Mouse (Mus musculus): ENCODE measurements at regions not wholly inside any gene's neighbourhood (a gene's known extent, or its start where the extent isn't known, plus 50 kb on each side); places are given as distances from the start of the nearest gene placed in this dataset.
"Not testable (repeated sequence)": the region's sequence is repeated elsewhere in the genome, so short reads cannot be mapped to it uniquely, and the experiment has no call there.

GRCm38 (mm10) chr2:78291665-78292064 lies 345.5 kb upstream of the Cwc22 start:
- no peak for ATAC-seq (replicated peaks; ENCODE audit: low FRiP score, low TSS enrichment, poor library complexity, severe bottlenecking)

GRCm38 (mm10) chr2:78284806-78285205 lies 338.6 kb upstream of the Cwc22 start:
- ATAC-seq (replicated peaks; ENCODE audit: low FRiP score, low TSS enrichment, poor library complexity, severe bottlenecking) = no peak

- no peak for ATAC-seq (replicated peaks; ENCODE audit: low FRiP score, low TSS enrichment, poor library complexity, severe bottlenecking)
Measured at GRCm38 (mm10) chr2:78283605-78284004, 337.4 kb upstream of the Cwc22 start.

GRCm38 (mm10) chr2:78281846-78282245 lies 335.7 kb upstream of the Cwc22 start:
- not testable (repeated sequence) for ATAC-seq (replicated peaks; ENCODE audit: low FRiP score, low TSS enrichment, poor library complexity, severe bottlenecking)

GRCm38 (mm10) chr2:78280219-78280915 lies 334.2 kb upstream of the Cwc22 start:
- no peak for ATAC-seq (replicated peaks; ENCODE audit: low FRiP score, low TSS enrichment, poor library complexity, severe bottlenecking)

GRCm38 (mm10) chr2:78279382-78280056 lies 333.3 kb upstream of the Cwc22 start:
- no peak for ATAC-seq (replicated peaks; ENCODE audit: low FRiP score, low TSS enrichment, poor library complexity, severe bottlenecking)

GRCm38 (mm10) chr2:78278630-78279029 lies 332.5 kb upstream of the Cwc22 start:
- ATAC-seq (replicated peaks; ENCODE audit: low FRiP score, low TSS enrichment, poor library complexity, severe bottlenecking) = no peak

- ATAC-seq (replicated peaks; ENCODE audit: low FRiP score, low TSS enrichment, poor library complexity, severe bottlenecking) = no peak
Measured at GRCm38 (mm10) chr2:78277699-78278098, 331.5 kb upstream of the Cwc22 start.

- no peak for ATAC-seq (replicated peaks; ENCODE audit: low FRiP score, low TSS enrichment, poor library complexity, severe bottlenecking)
Measured at GRCm38 (mm10) chr2:78274122-78274521, 327.9 kb upstream of the Cwc22 start.

GRCm38 (mm10) chr2:78268705-78269104 lies 322.5 kb upstream of the Cwc22 start:
- ATAC-seq (replicated peaks; ENCODE audit: low FRiP score, low TSS enrichment, poor library complexity, severe bottlenecking) = no peak

- ATAC-seq (replicated peaks; ENCODE audit: low FRiP score, low TSS enrichment, poor library complexity, severe bottlenecking) = no peak
Measured at GRCm38 (mm10) chr2:78267527-78268375, 321.6 kb upstream of the Cwc22 start.

- no peak for ATAC-seq (replicated peaks; ENCODE audit: low FRiP score, low TSS enrichment, poor library complexity, severe bottlenecking)
Measured at GRCm38 (mm10) chr2:78253601-78254097, 307.5 kb upstream of the Cwc22 start.

- no peak for ATAC-seq (replicated peaks; ENCODE audit: low FRiP score, low TSS enrichment, poor library complexity, severe bottlenecking)
Measured at GRCm38 (mm10) chr2:78246354-78246753, 300.2 kb upstream of the Cwc22 start.

GRCm38 (mm10) chr2:78240299-78240698 lies 294.1 kb upstream of the Cwc22 start:
- no peak for ATAC-seq (replicated peaks; ENCODE audit: low FRiP score, low TSS enrichment, poor library complexity, severe bottlenecking)

GRCm38 (mm10) chr2:78225383-78226100 lies 279.4 kb upstream of the Cwc22 start:
- not testable (repeated sequence) for ATAC-seq (replicated peaks; ENCODE audit: low FRiP score, low TSS enrichment, poor library complexity, severe bottlenecking)

- ATAC-seq (replicated peaks; ENCODE audit: low FRiP score, low TSS enrichment, poor library complexity, severe bottlenecking) = no peak
Measured at GRCm38 (mm10) chr2:78214469-78214868, 268.3 kb upstream of the Cwc22 start.

- ATAC-seq (replicated peaks; ENCODE audit: low FRiP score, low TSS enrichment, poor library complexity, severe bottlenecking) = no peak
Measured at GRCm38 (mm10) chr2:78205125-78205524, 258.9 kb upstream of the Cwc22 start.

GRCm38 (mm10) chr2:78196006-78196405 lies 249.8 kb upstream of the Cwc22 start:
- no peak for ATAC-seq (replicated peaks; ENCODE audit: low FRiP score, low TSS enrichment, poor library complexity, severe bottlenecking)

- ATAC-seq (replicated peaks; ENCODE audit: low FRiP score, low TSS enrichment, poor library complexity, severe bottlenecking) = no peak
Measured at GRCm38 (mm10) chr2:78189620-78190019, 243.4 kb upstream of the Cwc22 start.

Data from megakaryocyte-erythroid progenitor cell, adult 5-6 weeks (primary cell).